Mouse (Mus musculus): ENCODE measurements around the gene Cog2. TPM values are rescaled to one million over a fixed set of nuclear protein-coding genes. Genes with fewer than 3 reads are reported as not detected.

Cog2 gene
- polyA plus RNA-seq (2015; fragmentation: Nextera tagmentation; extraction: Ambion mirVana) = 31.4 and 37.0 TPM in 2 replicates

DNA sequence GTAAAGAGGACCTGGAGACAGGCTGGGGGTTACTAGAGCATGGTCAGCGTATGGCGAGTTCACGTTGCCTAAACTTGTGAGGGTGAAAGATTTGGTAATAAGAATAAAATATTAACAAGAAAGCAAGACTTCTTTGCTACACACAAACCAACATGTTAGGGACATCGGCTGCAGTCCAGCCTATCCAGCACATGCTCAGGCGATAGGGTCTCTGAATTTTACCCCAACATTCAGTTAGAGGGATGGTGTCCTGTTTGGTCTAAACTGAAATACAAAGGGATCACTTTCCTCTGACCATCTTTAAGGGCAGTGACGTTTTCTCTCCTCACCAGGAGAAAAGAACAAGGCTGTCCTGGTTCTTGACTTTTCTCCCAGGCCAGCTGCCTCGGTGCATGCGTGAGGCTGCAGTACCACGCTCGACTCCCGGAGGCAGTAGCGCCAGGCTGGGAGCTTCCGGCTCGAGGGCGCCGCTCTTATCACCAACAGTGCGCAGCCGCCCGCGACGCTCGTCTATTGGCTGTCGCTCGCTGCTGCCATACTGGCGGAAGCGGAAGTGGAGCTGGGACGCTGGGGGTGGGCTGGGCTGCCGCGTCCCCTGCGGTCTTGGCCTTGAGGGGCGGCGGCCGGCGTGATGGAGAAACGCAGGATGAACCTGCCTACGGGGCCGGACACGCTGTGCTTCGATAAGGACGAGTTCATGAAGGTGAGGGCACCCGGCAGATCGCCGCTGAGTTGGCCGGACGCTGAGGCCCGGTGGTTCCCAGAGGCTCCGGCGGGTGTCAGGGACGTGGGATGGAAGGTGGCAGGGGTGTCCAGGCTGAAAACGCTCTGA, at the start of gene Cog2:
Gene Cog2 (plus strand): TSS at position 519 of the 832 bp plus-strand sequence.
- Histone ChIP-seq H3K9me3 (no peaks in the 10 kb centered on the region), H3K27me3 (replicated peaks) (no peaks in the 10 kb centered on the region), H3K9ac (peak within 1 kb of the TSS; percentile 92), H3K4me2 (peak within 1 kb of the TSS; percentile 79), H3K36me3 (0 out of 2 replicates have a peak, but pooled peaks cover 2% of the 10 kb centered on the region), H3K4me1 (peaks cover 13% of the 10 kb centered on the region), H3K27ac (no peak within 1 kb of the TSS), H3K4me3 (replicated peaks) (peak within 1 kb of the TSS; percentile 97)
- peak; percentile 97 for ATAC-seq (ENCODE audit: insufficient read depth, low FRiP score, low read depth)
- 10% methylated on average over 50 of the region's 50 CpGs for WGBS

DNA sequence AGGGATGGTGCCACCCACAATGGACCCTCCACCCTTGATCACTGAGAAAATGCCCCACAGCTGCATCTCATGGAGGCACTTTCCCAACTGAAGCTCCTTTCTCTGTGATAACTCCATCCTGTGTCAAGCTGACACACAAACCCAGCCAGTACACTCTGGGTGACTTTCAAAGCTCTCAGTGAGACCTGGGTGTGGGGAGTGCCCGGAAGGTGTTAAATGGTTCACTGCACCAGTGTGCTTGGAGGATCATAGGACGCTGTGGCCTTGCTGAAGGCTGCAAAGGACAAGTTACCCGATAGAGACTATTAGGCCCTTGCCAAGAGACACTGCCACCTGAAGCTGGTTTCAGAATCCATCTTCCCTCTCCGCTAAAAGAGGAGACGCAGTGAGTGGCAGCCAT, 44.9 kb upstream of the Cog2 start:
- no peak for ATAC-seq (ENCODE audit: insufficient read depth, low FRiP score, low read depth)

DNA sequence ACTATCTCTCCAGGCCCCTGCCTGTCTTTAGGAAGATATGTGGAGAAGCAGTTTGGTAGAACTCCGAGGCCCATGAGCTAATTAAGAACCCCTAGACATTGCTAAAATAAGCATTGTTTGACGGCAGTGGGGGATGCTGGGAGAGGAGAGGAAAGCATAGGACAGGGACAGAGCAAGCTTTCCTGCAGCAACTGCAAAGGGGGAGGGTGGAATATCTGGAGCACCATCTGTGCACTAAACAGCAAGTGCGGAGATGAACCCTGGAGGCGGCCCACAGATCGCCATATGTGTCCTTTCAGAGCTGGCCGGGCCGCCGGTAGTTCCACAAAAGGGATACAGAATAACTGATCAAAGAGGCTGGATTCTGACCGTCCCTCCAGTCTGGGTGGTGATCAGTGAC, 43.9 kb upstream of the Cog2 start:
- no peak overlapping the region for H3K9ac ChIP-seq
- no peaks in the 10 kb centered on the region for H3K4me1 ChIP-seq
- WGBS = 69% methylated on average over 9 of the region's 9 CpGs
- H3K36me3 ChIP-seq = no peaks in the 10 kb centered on the region
- no peak for ATAC-seq (ENCODE audit: insufficient read depth, low FRiP score, low read depth)
- no peak overlapping the region for H3K4me3 ChIP-seq (replicated peaks)
- H3K27me3 ChIP-seq (replicated peaks) = no peaks in the 10 kb centered on the region
- H3K4me2 ChIP-seq = no peak overlapping the region
- no peak overlapping the region for H3K27ac ChIP-seq
- no peaks in the 10 kb centered on the region for H3K9me3 ChIP-seq

More for the DNA sequence above, 44.9 kb upstream of the Cog2 start:
- H3K36me3 ChIP-seq = no peaks in the 10 kb centered on the region
- no peak overlapping the region for H3K9ac ChIP-seq
- no peaks in the 10 kb centered on the region for H3K27me3 ChIP-seq (replicated peaks)
- no peaks in the 10 kb centered on the region for H3K4me1 ChIP-seq
- no peak overlapping the region for H3K4me3 ChIP-seq (replicated peaks)
- H3K9me3 ChIP-seq = no peaks in the 10 kb centered on the region
- H3K4me2 ChIP-seq = no peak overlapping the region
- WGBS = 76% methylated on average over 5 of the region's 5 CpGs
- no peak overlapping the region for H3K27ac ChIP-seq

DNA sequence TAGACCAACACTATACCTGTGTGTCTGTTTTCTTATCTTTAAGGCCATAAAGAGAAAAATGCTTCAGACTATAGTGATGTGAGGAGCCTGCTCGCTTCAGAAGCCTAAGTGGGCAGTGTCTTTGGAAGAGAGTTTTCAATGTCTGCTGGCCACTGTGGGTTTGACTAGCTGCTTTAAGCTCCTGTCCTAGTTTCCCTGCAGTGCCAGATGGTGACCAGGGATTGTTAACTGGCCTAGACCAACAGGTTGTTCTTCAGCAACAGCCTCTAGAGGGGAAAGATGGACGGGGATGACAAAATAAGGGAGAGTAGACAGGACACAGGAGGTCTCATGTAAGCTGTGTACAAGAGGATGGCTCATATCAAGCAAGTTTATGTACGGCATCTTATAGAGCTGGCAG, 41.3 kb upstream of the Cog2 start:
- Histone ChIP-seq H3K9me3 (no peaks in the 10 kb centered on the region), H3K9ac (no peak overlapping the region), H3K4me3 (replicated peaks) (no peak overlapping the region), H3K4me1 (no peaks in the 10 kb centered on the region), H3K36me3 (no peaks in the 10 kb centered on the region), H3K27ac (no peak overlapping the region), H3K4me2 (no peak overlapping the region), H3K27me3 (replicated peaks) (no peaks in the 10 kb centered on the region)
- no peak for ATAC-seq (ENCODE audit: insufficient read depth, low FRiP score, low read depth)
- 79% methylated on average over 3 of the region's 3 CpGs for WGBS

DNA sequence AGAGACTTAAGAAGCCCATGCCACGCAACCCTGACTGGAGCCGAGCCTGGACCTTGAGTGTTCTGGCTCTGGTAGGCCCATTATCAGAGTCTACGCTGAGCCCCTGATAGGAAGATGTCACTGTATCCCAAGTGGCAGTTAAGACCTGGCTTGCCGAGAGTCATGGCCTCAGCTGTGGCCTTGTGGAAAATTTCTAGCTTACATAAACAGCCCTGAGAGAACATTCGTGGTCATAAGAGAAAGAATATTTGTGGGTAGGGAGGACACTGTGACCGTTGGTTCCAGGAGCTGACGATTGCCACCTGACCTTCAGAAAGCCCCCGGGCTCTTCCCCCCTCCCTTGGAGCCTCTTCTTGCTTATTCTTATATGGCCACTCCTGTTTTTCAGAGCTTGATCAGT, 40.2 kb upstream of the Cog2 start:
- Histone ChIP-seq H3K27ac (no peak overlapping the region), H3K9ac (no peak overlapping the region), H3K4me2 (no peak overlapping the region), H3K27me3 (replicated peaks) (no peaks in the 10 kb centered on the region), H3K4me1 (no peaks in the 10 kb centered on the region), H3K36me3 (no peaks in the 10 kb centered on the region), H3K4me3 (replicated peaks) (no peak overlapping the region), H3K9me3 (no peaks in the 10 kb centered on the region)
- ATAC-seq (ENCODE audit: insufficient read depth, low FRiP score, low read depth) = no peak
- 79% methylated on average over 8 of the region's 8 CpGs for WGBS

DNA sequence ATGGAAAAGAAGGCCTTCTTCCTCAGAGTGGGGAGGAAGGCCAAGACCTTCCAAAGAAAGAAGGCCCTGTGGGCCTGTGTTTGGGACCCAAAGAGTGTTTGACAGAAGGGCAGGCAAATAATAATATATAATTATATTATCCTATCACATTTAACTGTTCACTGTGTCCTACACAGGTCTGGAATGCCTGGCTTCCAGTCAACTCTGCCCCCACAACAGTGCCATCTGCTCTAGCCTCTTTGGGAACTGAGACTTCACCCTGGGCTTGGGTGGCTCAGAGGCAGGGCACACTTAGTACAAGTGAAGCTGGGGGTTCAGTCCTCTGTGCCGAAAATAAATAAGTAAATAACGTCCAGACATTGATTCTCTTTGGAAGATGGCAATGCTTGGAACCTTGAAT, 37.8 kb upstream of the Cog2 start:
- WGBS = 83% methylated on average over 2 of the region's 2 CpGs

DNA sequence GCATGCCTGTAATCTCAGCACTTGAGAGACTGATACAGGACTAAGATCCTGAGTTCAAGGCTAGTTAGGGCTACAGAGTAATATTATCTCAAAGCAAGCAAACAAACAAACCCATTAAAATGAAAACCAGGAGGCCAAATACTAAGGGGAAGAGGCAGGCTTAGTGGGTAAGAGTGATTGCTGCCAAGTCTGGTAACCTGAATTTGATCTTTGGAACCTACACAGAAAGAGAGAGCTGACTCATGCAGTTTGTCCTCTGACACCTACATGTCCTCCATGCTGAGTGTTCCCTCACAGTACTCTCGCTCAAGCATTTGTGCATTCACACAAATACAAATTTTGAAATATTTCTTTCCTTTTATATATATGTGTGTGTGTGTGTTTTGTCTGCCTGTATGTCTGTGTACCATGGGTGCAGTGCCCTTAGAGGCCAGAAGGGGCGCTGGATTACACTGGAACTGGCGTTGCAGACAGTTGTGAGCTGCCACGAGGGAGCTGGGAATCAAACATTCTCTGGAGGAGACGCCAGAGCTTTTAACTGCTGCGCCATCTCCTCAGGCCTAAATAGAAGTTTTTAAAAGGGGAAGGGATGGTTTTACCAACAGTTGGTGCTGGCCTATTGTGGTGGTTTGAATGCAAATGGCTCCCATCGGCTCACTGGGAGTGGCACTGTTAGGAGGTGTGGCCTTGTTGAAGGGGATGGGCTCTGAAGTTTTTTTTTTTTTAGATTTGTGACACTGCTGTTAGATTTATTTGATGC, 37.0 kb upstream of the Cog2 start:
- H3K9ac ChIP-seq = no peak overlapping the region
- H3K4me2 ChIP-seq = no peak overlapping the region
- no peak overlapping the region for H3K27ac ChIP-seq
- H3K4me3 ChIP-seq (replicated peaks) = no peak overlapping the region
- WGBS = 70% methylated on average over 7 of the region's 7 CpGs
- no peak for ATAC-seq (ENCODE audit: insufficient read depth, low FRiP score, low read depth)
- no peaks in the 10 kb centered on the region for H3K9me3 ChIP-seq
- no peaks in the 10 kb centered on the region for H3K27me3 ChIP-seq (replicated peaks)
- no peaks in the 10 kb centered on the region for H3K36me3 ChIP-seq
- no peaks in the 10 kb centered on the region for H3K4me1 ChIP-seq

More for the DNA sequence above, 37.8 kb upstream of the Cog2 start:
- Histone ChIP-seq H3K4me1 (no peaks in the 10 kb centered on the region), H3K9ac (no peak overlapping the region), H3K27me3 (replicated peaks) (no peaks in the 10 kb centered on the region), H3K4me2 (no peak overlapping the region), H3K9me3 (no peaks in the 10 kb centered on the region), H3K4me3 (replicated peaks) (no peak overlapping the region), H3K36me3 (no peaks in the 10 kb centered on the region), H3K27ac (no peak overlapping the region)
- no peak for ATAC-seq (ENCODE audit: insufficient read depth, low FRiP score, low read depth)

DNA sequence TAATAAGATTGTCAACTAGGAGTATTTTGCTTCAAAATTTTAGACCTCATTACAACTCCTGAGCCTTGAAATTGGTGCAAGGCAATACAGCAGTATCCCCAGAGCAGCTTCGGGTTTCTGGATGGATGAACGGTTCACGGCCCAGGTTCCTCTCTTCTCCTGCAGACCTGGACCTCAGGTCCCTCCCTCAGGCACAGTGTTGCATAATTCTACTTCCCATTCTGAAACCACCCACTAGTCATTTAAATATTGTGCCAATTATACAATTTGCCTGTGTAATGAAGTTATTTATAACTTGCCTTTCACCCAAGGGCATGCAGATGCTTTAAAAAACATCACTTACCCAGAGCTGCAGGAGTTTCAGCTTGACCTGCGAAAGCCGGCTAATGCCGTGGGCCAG, 31.3 kb upstream of the Cog2 start:
- Histone ChIP-seq H3K9me3 (no peaks in the 10 kb centered on the region), H3K4me1 (no peaks in the 10 kb centered on the region), H3K4me2 (no peak overlapping the region), H3K36me3 (no peaks in the 10 kb centered on the region), H3K9ac (no peak overlapping the region), H3K27me3 (replicated peaks) (no peaks in the 10 kb centered on the region), H3K27ac (no peak overlapping the region), H3K4me3 (replicated peaks) (no peak overlapping the region)
- ATAC-seq (ENCODE audit: insufficient read depth, low FRiP score, low read depth) = no peak
- WGBS = 92% methylated on average over 6 of the region's 6 CpGs

DNA sequence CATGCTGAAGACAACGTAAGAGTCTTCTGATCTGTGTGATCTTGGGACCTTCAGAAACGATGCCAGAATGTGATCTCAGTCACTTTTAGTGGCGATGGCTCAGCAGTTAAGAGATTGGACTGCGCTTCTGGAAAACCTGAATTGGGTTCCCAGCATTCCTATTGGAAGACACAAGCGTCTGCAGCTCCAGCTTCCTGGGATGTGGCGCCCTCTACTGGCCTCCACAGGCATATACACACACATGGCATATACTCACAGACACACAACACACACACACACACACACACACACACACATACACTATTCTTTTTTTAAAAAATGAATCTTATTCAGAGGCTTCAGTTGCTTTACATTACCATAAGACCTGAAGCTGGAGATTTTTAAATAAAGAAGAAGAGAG, 30.8 kb upstream of the Cog2 start:
- Histone ChIP-seq H3K4me3 (replicated peaks) (no peak overlapping the region), H3K4me2 (no peak overlapping the region), H3K36me3 (no peaks in the 10 kb centered on the region), H3K4me1 (no peaks in the 10 kb centered on the region), H3K27ac (no peak overlapping the region), H3K9ac (no peak overlapping the region), H3K9me3 (no peaks in the 10 kb centered on the region), H3K27me3 (replicated peaks) (no peaks in the 10 kb centered on the region)
- no peak for ATAC-seq (ENCODE audit: insufficient read depth, low FRiP score, low read depth)
- 89% methylated on average over 6 of the region's 6 CpGs for WGBS

DNA sequence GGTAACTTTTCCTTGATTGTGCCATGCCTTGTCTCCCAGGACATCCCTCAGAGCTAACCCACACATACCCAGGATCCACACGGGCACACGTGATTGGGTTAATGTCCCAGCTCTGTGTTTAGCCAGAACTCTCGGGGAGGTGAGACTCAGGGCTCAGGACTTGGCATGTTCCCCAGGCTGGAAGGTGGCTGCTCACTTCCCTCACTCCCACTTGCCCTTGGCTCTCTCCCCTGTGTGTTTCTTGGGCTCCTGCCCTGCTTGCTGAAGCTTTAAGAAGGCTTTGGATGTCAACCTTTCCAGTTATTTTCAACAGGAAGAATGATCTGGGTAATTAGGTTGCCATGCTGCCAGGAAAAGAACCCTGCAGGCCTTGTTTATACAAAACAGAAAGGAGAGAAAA, 26.2 kb upstream of the Cog2 start:
- no peak overlapping the region for H3K4me2 ChIP-seq
- no peak overlapping the region for H3K27ac ChIP-seq
- H3K4me1 ChIP-seq = no peaks in the 10 kb centered on the region
- H3K9me3 ChIP-seq = no peaks in the 10 kb centered on the region
- H3K4me3 ChIP-seq (replicated peaks) = no peak overlapping the region
- no peaks in the 10 kb centered on the region for H3K36me3 ChIP-seq
- H3K27me3 ChIP-seq (replicated peaks) = no peaks in the 10 kb centered on the region
- WGBS = 63% methylated on average over 3 of the region's 3 CpGs
- no peak overlapping the region for H3K9ac ChIP-seq
- no peak for ATAC-seq (ENCODE audit: insufficient read depth, low FRiP score, low read depth)

DNA sequence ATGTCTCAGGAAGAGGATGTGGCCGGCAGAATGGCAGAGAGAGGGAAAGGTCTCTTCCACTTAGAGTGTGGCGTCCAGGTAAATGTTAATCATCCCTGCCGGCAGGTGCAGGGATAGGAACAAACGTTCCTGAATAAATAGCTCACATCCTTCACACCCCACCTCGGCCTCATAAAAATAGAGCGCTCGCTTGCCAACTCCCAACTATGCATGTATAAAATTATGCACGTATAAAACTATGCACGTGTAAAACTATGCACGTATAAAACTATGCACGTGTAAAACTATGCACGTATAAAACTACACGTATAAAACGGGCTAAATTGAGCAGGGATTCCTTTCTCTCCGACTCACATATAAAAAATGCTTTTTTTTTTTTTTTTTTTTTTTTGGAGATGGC, 25.6 kb upstream of the Cog2 start:
- WGBS = 79% methylated on average over 15 of the region's 15 CpGs
- Histone ChIP-seq H3K36me3 (no peaks in the 10 kb centered on the region), H3K27ac (no peak overlapping the region), H3K9ac (no peak overlapping the region), H3K4me2 (no peak overlapping the region), H3K9me3 (no peaks in the 10 kb centered on the region), H3K4me3 (replicated peaks) (no peak overlapping the region), H3K4me1 (no peaks in the 10 kb centered on the region), H3K27me3 (replicated peaks) (no peaks in the 10 kb centered on the region)
- no peak for ATAC-seq (ENCODE audit: insufficient read depth, low FRiP score, low read depth)

DNA sequence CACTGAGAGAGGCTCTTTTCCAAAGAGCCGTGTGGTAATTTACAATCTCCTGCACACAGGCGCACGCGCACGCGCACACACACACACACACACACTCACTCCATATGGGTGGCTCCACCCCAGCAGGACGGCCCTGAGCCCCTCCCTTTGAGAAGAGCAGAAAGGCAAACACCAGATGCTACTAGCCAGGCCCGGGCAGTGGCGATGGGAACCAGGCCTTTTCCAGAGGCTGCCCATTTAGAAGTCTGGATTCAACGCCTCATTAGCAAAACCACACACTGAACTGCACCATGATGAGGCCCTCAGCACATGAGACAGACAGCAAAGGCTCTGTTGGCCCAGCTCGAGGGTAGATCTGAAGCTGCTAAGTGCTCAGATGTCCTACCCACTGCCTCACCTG, 24.9 kb upstream of the Cog2 start:
- no peak overlapping the region for H3K4me2 ChIP-seq
- H3K27ac ChIP-seq = no peak overlapping the region
- ATAC-seq (ENCODE audit: insufficient read depth, low FRiP score, low read depth) = no peak
- WGBS = 65% methylated on average over 11 of the region's 11 CpGs
- no peaks in the 10 kb centered on the region for H3K36me3 ChIP-seq
- no peaks in the 10 kb centered on the region for H3K4me1 ChIP-seq
- no peak overlapping the region for H3K4me3 ChIP-seq (replicated peaks)
- no peaks in the 10 kb centered on the region for H3K9me3 ChIP-seq
- no peaks in the 10 kb centered on the region for H3K27me3 ChIP-seq (replicated peaks)
- no peak overlapping the region for H3K9ac ChIP-seq

Measured in stomach, embryonic 15.5 days (tissue).